Mouse (Mus musculus): ENCODE data around the gene Gng3. TPM values are rescaled to one million over a fixed set of nuclear protein-coding genes. Genes with fewer than 3 reads are reported as not detected.
A peak's percentile ranks its signal among the peaks of the same experiment; 100 is the strongest.

Gng3 gene
- polyA plus RNA-seq (2014; fragmentation: Nextera tagmentation; extraction: Ambion mirVana) = 39.8 and 44.8 TPM in 2 replicates

- Histone ChIP-seq H3K27ac (replicated peaks; ENCODE audit: low read depth, low read length) (peak within 1 kb of the TSS; percentile 95), H3K9me3 (replicated peaks; ENCODE audit: control insufficient read depth, low read length) (no peaks in the 10 kb centered on the region), H3K4me2 (ENCODE audit: low read depth, low read length) (peak within 1 kb of the TSS; percentile 79), H3K9ac (replicated peaks; ENCODE audit: low read length) (peak within 1 kb of the TSS; percentile 82), H3K4me1 (ENCODE audit: control insufficient read depth, insufficient read depth, low read length) (peaks cover 2% of the 10 kb centered on the region; the same call in 1 of the 2 replicates), H3K4me3 (ENCODE audit: low read depth, low read length) (peak within 1 kb of the TSS; percentile 39), H3K27me3 (ENCODE audit: control insufficient read depth, insufficient read depth, low read length) (no peaks in the 10 kb centered on the region), H3K36me3 (replicated peaks; ENCODE audit: control insufficient read depth, insufficient read depth, low read depth, low read length) (peaks cover 4% of the 10 kb centered on the region)
- WGBS = 46% methylated on average over 11 of the region's 11 CpGs
- peak; percentile 63 for DNase-seq (ENCODE audit: low spot score)
- ATAC-seq (replicated peaks; ENCODE audit: insufficient number of reproducible peaks, low FRiP score, low TSS enrichment, low read depth) = peak; percentile 77
Observed at GRCm38 (mm10) chr19:8839103-8839907, at the start of gene Gng3. Gene Gng3 (minus strand): TSS chr19:8839194.

GRCm38 (mm10) chr19:8887585-8888463 lies 48.8 kb upstream of the Gng3 start:
- Histone ChIP-seq H3K9me3 (replicated peaks; ENCODE audit: control insufficient read depth, low read length) (no peaks in the 10 kb centered on the region), H3K4me3 (ENCODE audit: low read depth, low read length) (peak overlapping the region; percentile 44), H3K27me3 (ENCODE audit: control insufficient read depth, insufficient read depth, low read length) (no peaks in the 10 kb centered on the region), H3K27ac (replicated peaks; ENCODE audit: low read depth, low read length) (peak overlapping the region; percentile 60; the same call in 1 of the 2 replicates), H3K4me1 (ENCODE audit: control insufficient read depth, insufficient read depth, low read length) (no peaks in the 10 kb centered on the region), H3K36me3 (replicated peaks; ENCODE audit: control insufficient read depth, insufficient read depth, low read depth, low read length) (peaks cover 4% of the 10 kb centered on the region), H3K4me2 (ENCODE audit: low read depth, low read length) (peak overlapping the region; percentile 68), H3K9ac (replicated peaks; ENCODE audit: low read length) (peak overlapping the region; percentile 77)
- WGBS = 16% methylated on average over 19 of the region's 19 CpGs
- ATAC-seq (replicated peaks; ENCODE audit: insufficient number of reproducible peaks, low FRiP score, low TSS enrichment, low read depth) (no peak), DNase-seq (ENCODE audit: low spot score) (no peak)

- no peaks in the 10 kb centered on the region for H3K27me3 ChIP-seq (ENCODE audit: control insufficient read depth, insufficient read depth, low read length)
- H3K4me1 ChIP-seq (ENCODE audit: control insufficient read depth, insufficient read depth, low read length) = no peaks in the 10 kb centered on the region
- H3K27ac ChIP-seq (replicated peaks; ENCODE audit: low read depth, low read length) = no peak overlapping the region
- no peak overlapping the region for H3K9ac ChIP-seq (replicated peaks; ENCODE audit: low read length)
- ATAC-seq (replicated peaks; ENCODE audit: insufficient number of reproducible peaks, low FRiP score, low TSS enrichment, low read depth) = no peak
- no peak overlapping the region for H3K4me3 ChIP-seq (ENCODE audit: low read depth, low read length)
- no peak for DNase-seq (ENCODE audit: low spot score)
- peaks cover 4% of the 10 kb centered on the region for H3K36me3 ChIP-seq (replicated peaks; ENCODE audit: control insufficient read depth, insufficient read depth, low read depth, low read length)
- H3K9me3 ChIP-seq (replicated peaks; ENCODE audit: control insufficient read depth, low read length) = no peaks in the 10 kb centered on the region
- no peak overlapping the region for H3K4me2 ChIP-seq (ENCODE audit: low read depth, low read length)
- WGBS = 52% methylated on average over 1 of the region's 1 CpGs
Observed at GRCm38 (mm10) chr19:8886916-8887584, 48.1 kb upstream of the Gng3 start.

GRCm38 (mm10) chr19:8883616-8884015 lies 44.6 kb upstream of the Gng3 start, which contains the start of the genes Lbhd1 and Gm49403:
Gene Lbhd1 (plus strand): TSS chr19:8883732.
Gene Gm49403 (plus strand): TSS chr19:8883930.
- Histone ChIP-seq H3K4me2 (ENCODE audit: low read depth, low read length) (no peak within 1 kb of the TSS), H3K9me3 (replicated peaks; ENCODE audit: control insufficient read depth, low read length) (no peaks in the 10 kb centered on the region), H3K4me3 (ENCODE audit: low read depth, low read length) (no peak within 1 kb of the TSS), H3K4me1 (ENCODE audit: control insufficient read depth, insufficient read depth, low read length) (no peaks in the 10 kb centered on the region), H3K36me3 (replicated peaks; ENCODE audit: control insufficient read depth, insufficient read depth, low read depth, low read length) (no peaks in the 10 kb centered on the region), H3K27me3 (ENCODE audit: control insufficient read depth, insufficient read depth, low read length) (no peaks in the 10 kb centered on the region), H3K27ac (replicated peaks; ENCODE audit: low read depth, low read length) (no peak within 1 kb of the TSS), H3K9ac (replicated peaks; ENCODE audit: low read length) (no peak within 1 kb of the TSS)
- ATAC-seq (replicated peaks; ENCODE audit: insufficient number of reproducible peaks, low FRiP score, low TSS enrichment, low read depth) (no peak), DNase-seq (ENCODE audit: low spot score) (no peak)
- WGBS = 82% methylated on average over 3 of the region's 3 CpGs

- no peak for ATAC-seq (replicated peaks; ENCODE audit: insufficient number of reproducible peaks, low FRiP score, low TSS enrichment, low read depth)
- no peak overlapping the region for H3K27ac ChIP-seq (replicated peaks; ENCODE audit: low read depth, low read length)
- WGBS = 20% methylated on average over 3 of the region's 3 CpGs
Observed at GRCm38 (mm10) chr19:8881034-8881392, 42.0 kb upstream of the Gng3 start.

GRCm38 (mm10) chr19:8880311-8881033 lies 41.5 kb upstream of the Gng3 start, which contains the start of gene Uqcc3:
Gene Uqcc3 (minus strand): TSS chr19:8880923.
- ATAC-seq (replicated peaks; ENCODE audit: insufficient number of reproducible peaks, low FRiP score, low TSS enrichment, low read depth) = peak; percentile 98
- Histone ChIP-seq H3K36me3 (replicated peaks; ENCODE audit: control insufficient read depth, insufficient read depth, low read depth, low read length) (peaks cover under 1% of the 10 kb centered on the region), H3K27me3 (ENCODE audit: control insufficient read depth, insufficient read depth, low read length) (no peaks in the 10 kb centered on the region), H3K27ac (replicated peaks; ENCODE audit: low read depth, low read length) (peak within 1 kb of the TSS; percentile 52), H3K9me3 (replicated peaks; ENCODE audit: control insufficient read depth, low read length) (no peaks in the 10 kb centered on the region), H3K4me3 (ENCODE audit: low read depth, low read length) (peak within 1 kb of the TSS; percentile 82), H3K9ac (replicated peaks; ENCODE audit: low read length) (peak within 1 kb of the TSS; percentile 91), H3K4me1 (ENCODE audit: control insufficient read depth, insufficient read depth, low read length) (no peaks in the 10 kb centered on the region), H3K4me2 (ENCODE audit: low read depth, low read length) (peak within 1 kb of the TSS; percentile 81)
- under 1% methylated on average over 42 of the region's 42 CpGs for whole genome bisulfite sequencing
- DNase-seq (ENCODE audit: low spot score) = peak; percentile 92

More at GRCm38 (mm10) chr19:8881034-8881392, 42.0 kb upstream of the Gng3 start:
- DNase-seq (ENCODE audit: low spot score) = no peak
- Histone ChIP-seq H3K4me2 (ENCODE audit: low read depth, low read length) (peak overlapping the region; percentile 81), H3K9me3 (replicated peaks; ENCODE audit: control insufficient read depth, low read length) (no peaks in the 10 kb centered on the region), H3K4me3 (ENCODE audit: low read depth, low read length) (peak overlapping the region; percentile 82), H3K27me3 (ENCODE audit: control insufficient read depth, insufficient read depth, low read length) (no peaks in the 10 kb centered on the region), H3K9ac (replicated peaks; ENCODE audit: low read length) (peak overlapping the region; percentile 91; the same call in 1 of the 2 replicates), H3K4me1 (ENCODE audit: control insufficient read depth, insufficient read depth, low read length) (no peaks in the 10 kb centered on the region), H3K36me3 (replicated peaks; ENCODE audit: control insufficient read depth, insufficient read depth, low read depth, low read length) (no peaks in the 10 kb centered on the region; the same call in 1 of the 2 replicates)

- H3K9me3 ChIP-seq (replicated peaks; ENCODE audit: control insufficient read depth, low read length) = no peaks in the 10 kb centered on the region
- ATAC-seq (replicated peaks; ENCODE audit: insufficient number of reproducible peaks, low FRiP score, low TSS enrichment, low read depth) (no peak), DNase-seq (ENCODE audit: low spot score) (no peak)
- H3K36me3 ChIP-seq (replicated peaks; ENCODE audit: control insufficient read depth, insufficient read depth, low read depth, low read length) = peaks cover 10% of the 10 kb centered on the region
- H3K4me2 ChIP-seq (ENCODE audit: low read depth, low read length) = no peak overlapping the region
- 93% methylated on average over 7 of the region's 7 CpGs for WGBS
- no peaks in the 10 kb centered on the region for H3K27me3 ChIP-seq (ENCODE audit: control insufficient read depth, insufficient read depth, low read length)
- no peak overlapping the region for H3K4me3 ChIP-seq (ENCODE audit: low read depth, low read length)
- no peak overlapping the region for H3K27ac ChIP-seq (replicated peaks; ENCODE audit: low read depth, low read length)
- no peaks in the 10 kb centered on the region for H3K4me1 ChIP-seq (ENCODE audit: control insufficient read depth, insufficient read depth, low read length)
- no peak overlapping the region for H3K9ac ChIP-seq (replicated peaks; ENCODE audit: low read length)
Observed at GRCm38 (mm10) chr19:8875031-8875430, 36.0 kb upstream of the Gng3 start.
